8 mouse cellular contexts compared by ENCODE assay signal in genomic region chr17:42943272-42943696, GRCm38 (mm10).
DNase-seq lines count a peak whose midpoint lies in the region; ATAC-seq lines count a peak whose summit lies in the region.

No protein-coding gene starts in this region.

- no peak overlapping the region for H3K4me2 ChIP-seq in intestine, embryonic 16.5 days (ENCODE audit: low read depth, low read length)

- ATAC-seq in intestine, embryonic 16.5 days = peak; percentile 73
- peak; percentile 83 for ATAC-seq in megakaryocyte-erythroid progenitor cell, adult 5-6 weeks (replicated peaks; ENCODE audit: low FRiP score, low TSS enrichment, poor library complexity, severe bottlenecking)

- H3K27me3 ChIP-seq in intestine, embryonic 16.5 days (replicated peaks; ENCODE audit: control insufficient read depth, insufficient read depth, low read length) = no peaks in the 10 kb centered on the region

- DNase-seq in adrenal gland, adult (ENCODE audit: inconsistent age in 2 of 2, low spot score in 1 of 2) = peak; percentile 49 to 91
- no peak for DNase-seq in adrenal gland, postnatal 4 days (ENCODE audit: low spot score in 2 of 2)
- peak; percentile 87 for DNase-seq in embryo, embryonic 10.5 days (ENCODE audit: low spot score)
- DNase-seq in gastrocnemius, postnatal 4 days (ENCODE audit: low spot score in 2 of 2) = peak; percentile 23 to 49
- DNase-seq in left cerebral cortex, postnatal 14 days (ENCODE audit: low spot score in 2 of 2) = peak; percentile 88 to 90
- DNase-seq in right cerebral cortex, postnatal 10 days (ENCODE audit: low spot score in 2 of 2) = peak; percentile 69 to 73

- 5% methylated on average over 9 of the region's 9 CpGs for WGBS in intestine, embryonic 16.5 days

- peaks cover 2% of the 10 kb centered on the region; the same call in 1 of the 2 replicates for H3K9me3 ChIP-seq in intestine, embryonic 16.5 days (ENCODE audit: control insufficient read depth, low read length)

- intact Hi-C loops in left cerebral cortex, postnatal 14 days (cut with DNase I) = no loop called here

- H3K4me1 ChIP-seq in intestine, embryonic 16.5 days (ENCODE audit: control insufficient read depth, insufficient read depth, low read length) = no peaks in the 10 kb centered on the region; the same call in 1 of the 2 replicates

- H3K27ac ChIP-seq in intestine, embryonic 16.5 days (ENCODE audit: low read length) = no peak overlapping the region

- H3K36me3 ChIP-seq in intestine, embryonic 16.5 days (ENCODE audit: control insufficient read depth, insufficient read depth, low read length) = no peaks in the 10 kb centered on the region

- H3K9ac ChIP-seq in intestine, embryonic 16.5 days (ENCODE audit: low read depth, low read length) = no peak overlapping the region

- no peak overlapping the region for H3K4me3 ChIP-seq in intestine, embryonic 16.5 days (ENCODE audit: low read length)

Comparison
In these comparisons a context has a peak if more than half of its experiments do, and no peak if none do; other contexts are left out.
1. DNase-seq: peak in adrenal gland, adult (2 of 2), embryo, embryonic 10.5 days (single experiment), gastrocnemius, postnatal 4 days (2 of 2), left cerebral cortex, postnatal 14 days (2 of 2) and right cerebral cortex, postnatal 10 days (2 of 2); none in adrenal gland, postnatal 4 days (0 of 2).